Mouse (Mus musculus): Measurements from ENCODE around the gene Rbm6.

DNA sequence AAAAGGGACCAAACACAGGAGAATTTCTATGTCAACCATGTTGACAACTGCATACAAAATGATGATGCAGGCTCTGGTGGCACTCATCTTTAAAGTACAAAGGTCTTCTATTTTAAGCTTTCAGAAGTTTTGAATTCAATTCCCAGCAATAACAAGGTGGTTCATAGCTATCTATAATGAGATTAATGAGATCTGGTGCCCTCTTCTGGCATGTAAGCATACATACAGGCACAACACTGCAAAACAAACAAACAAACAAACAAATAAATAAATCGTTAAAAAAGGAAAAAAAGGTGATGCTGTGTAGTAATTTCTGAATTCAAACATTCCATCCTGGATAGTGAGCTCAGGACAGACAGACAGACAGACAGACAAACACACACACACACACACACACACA lies 60.9 kb downstream of the Rbm6 start:
- TF ChIP-seq CTCF (conservative IDR thresholded peaks at IDR 0.05; ENCODE audit: low read length), result no peak
- no peak for TF ChIP-seq NANOG (IDR thresholded peaks at IDR 0.05; ENCODE audit: borderline replicate concordance, low read length)
- TF ChIP-seq POU5F1 (IDR thresholded peaks at IDR 0.05; ENCODE audit: borderline replicate concordance, low read length), result no peak

Data from E14TG2a.4 (cell line).